Mouse (Mus musculus) lung, postnatal 0 days (tissue): ENCODE measurements around the gene Izumo1r.

Experiments used
- CTCF ChIP-seq: IDR thresholded peaks from 2 replicates; pipeline ENCODE4 v1.5.1; 2016; ENCODE audit warnings: antibody characterized with exemption, mild to moderate bottlenecking
- EP300 ChIP-seq: IDR thresholded peaks from 2 replicates; pipeline ENCODE4 v1.6.1; 2016; ENCODE audit warnings: antibody characterized with exemption, mild to moderate bottlenecking, control low read depth

DNA sequence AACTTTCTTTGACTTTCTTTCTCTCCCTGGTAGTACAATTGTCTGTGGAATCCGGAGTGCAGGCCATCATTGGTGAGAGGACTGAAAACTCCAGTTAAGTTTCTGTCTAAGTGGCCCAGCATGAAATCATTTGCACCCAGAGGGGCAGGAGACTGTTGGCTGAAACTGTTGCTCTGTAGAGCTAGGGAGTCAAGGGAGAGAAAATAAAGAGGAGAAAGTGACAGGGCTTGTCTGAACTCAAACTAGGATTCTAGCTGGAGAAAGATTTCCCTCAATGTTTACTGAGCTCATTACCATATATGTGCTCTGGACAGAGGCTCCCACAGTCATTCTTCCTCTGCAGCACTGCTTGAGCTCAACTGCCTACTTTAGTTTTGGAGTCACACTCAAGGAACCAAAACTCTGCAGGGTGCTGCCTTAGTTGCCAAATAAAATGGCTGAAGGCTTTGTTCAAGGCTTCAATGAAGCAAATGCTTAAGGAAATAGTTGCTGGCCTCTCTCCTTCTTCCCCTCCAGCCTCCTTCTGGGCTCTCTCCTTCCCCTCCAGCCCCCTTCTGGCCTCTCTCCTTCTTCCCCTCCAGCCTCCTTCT lies 18.3 kb upstream of the Izumo1r start:
- TF ChIP-seq CTCF (no peak), EP300 (no peak)
